Mouse (Mus musculus): Measurements from ENCODE around the gene Reg4. TPM values are rescaled to one million over a fixed set of nuclear protein-coding genes. Genes with fewer than 3 reads are reported as not detected.

Gene Reg4
- polyA plus RNA-seq, 1 experiment, result 0.35 TPM

DNA sequence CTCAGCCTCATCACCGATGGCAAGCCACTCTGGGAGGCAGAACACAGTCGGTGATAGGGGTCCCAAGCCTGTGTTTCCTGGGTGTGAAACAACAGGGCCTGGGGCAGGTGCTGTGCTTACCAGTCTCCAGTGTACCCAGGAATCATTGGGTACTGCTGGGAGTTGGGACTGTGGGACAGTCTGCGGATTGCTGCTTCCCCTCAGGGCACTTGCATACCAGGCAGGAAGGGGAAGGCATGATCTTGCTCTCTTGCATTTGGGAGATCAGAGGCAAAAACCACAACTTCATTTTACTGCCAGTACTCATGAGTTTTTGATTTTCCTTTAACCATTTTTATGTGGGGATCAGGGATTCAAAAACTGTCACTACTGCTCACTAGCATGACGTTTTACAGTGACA is 36.8 kb downstream of the Reg4 start:
- no peak for TF ChIP-seq CTCF (IDR thresholded peaks at IDR 0.05; ENCODE audit: borderline replicate concordance, control insufficient read depth, extremely low read depth, insufficient read depth, low read length, poor library complexity)
- no peak for TF ChIP-seq POLR2A (IDR thresholded peaks at IDR 0.05; ENCODE audit: control insufficient read depth, extremely low read depth, insufficient read depth, low read length, poor library complexity)
- WGBS, result 26% methylated on average over 4 of the region's 4 CpGs

DNA sequence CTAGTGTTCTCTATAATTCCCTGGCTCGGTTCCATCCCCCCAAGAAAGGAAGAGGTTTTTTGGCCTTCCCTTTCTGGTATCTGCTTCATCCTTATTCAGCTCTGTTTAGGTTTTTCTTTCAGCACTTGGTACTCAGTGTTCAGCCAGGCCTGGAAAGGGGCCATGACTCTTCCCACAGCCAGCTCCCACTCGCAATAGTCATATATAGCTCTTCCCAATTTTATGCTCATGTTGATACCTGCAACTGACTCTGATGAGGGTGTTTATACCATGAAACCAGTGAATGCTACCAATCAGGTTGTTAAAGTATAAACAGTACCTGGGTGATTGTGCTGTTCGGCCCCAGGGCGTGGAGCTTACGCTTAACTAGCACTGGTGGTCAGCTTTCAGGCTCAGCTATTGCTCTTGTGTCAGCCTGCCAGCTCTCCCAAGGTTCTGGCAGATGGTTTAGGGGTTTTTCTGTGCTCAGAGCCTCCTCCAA is 37.4 kb downstream of the Reg4 start:
- H3K36me3 ChIP-seq (ENCODE audit: control insufficient read depth, insufficient read depth, low read length), result no peaks in the 10 kb centered on the region
- WGBS, result 78% methylated on average over 5 of the region's 5 CpGs
- no peak for DNase-seq
- TF ChIP-seq POLR2A (IDR thresholded peaks at IDR 0.05; ENCODE audit: control insufficient read depth, extremely low read depth, insufficient read depth, low read length, poor library complexity) (no peak), CTCF (IDR thresholded peaks at IDR 0.05; ENCODE audit: borderline replicate concordance, control insufficient read depth, extremely low read depth, insufficient read depth, low read length, poor library complexity) (no peak)
- H3K27ac ChIP-seq (ENCODE audit: control insufficient read depth, insufficient read depth, low read length), result no peak overlapping the region
- H3K27me3 ChIP-seq (ENCODE audit: control insufficient read depth, insufficient read depth, low read length), result no peaks in the 10 kb centered on the region
- peaks cover 2% of the 10 kb centered on the region; the same call in 1 of the 2 replicates for H3K4me1 ChIP-seq (replicated peaks; ENCODE audit: control insufficient read depth, insufficient read depth, low read length)
- H3K4me3 ChIP-seq (ENCODE audit: control insufficient read depth, insufficient read depth, low read length), result no peak overlapping the region

More for the DNA sequence above, 36.8 kb downstream of the Reg4 start:
- no peak overlapping the region for H3K4me3 ChIP-seq (ENCODE audit: control insufficient read depth, insufficient read depth, low read length)
- no peaks in the 10 kb centered on the region for H3K27me3 ChIP-seq (ENCODE audit: control insufficient read depth, insufficient read depth, low read length)
- H3K36me3 ChIP-seq (ENCODE audit: control insufficient read depth, insufficient read depth, low read length), result no peaks in the 10 kb centered on the region
- H3K27ac ChIP-seq (ENCODE audit: control insufficient read depth, insufficient read depth, low read length), result no peak overlapping the region
- peaks cover 2% of the 10 kb centered on the region; the same call in 1 of the 2 replicates for H3K4me1 ChIP-seq (replicated peaks; ENCODE audit: control insufficient read depth, insufficient read depth, low read length)
- DNase-seq, result no peak

DNA sequence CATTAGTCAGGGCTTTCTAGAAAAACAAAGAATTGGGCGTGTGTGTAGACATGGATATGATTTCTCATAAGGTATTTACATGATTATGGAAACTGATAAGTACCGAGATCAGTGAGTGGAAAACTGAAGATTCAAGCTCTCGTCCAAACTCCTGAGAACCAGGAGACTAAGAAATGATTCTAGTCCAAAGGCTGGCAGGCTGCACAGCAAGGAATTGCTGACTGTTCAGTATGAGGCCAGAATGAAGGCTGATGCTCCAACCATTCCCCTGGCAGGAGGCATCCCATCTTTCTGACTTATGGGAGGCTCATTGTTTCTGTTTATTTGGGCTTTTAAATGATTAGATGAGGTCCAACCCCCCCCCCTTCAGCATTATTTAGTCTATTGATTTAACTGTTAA is 38.6 kb downstream of the Reg4 start:
- H3K4me1 ChIP-seq (replicated peaks; ENCODE audit: control insufficient read depth, insufficient read depth, low read length), result peaks cover 2% of the 10 kb centered on the region; the same call in 1 of the 2 replicates

DNA sequence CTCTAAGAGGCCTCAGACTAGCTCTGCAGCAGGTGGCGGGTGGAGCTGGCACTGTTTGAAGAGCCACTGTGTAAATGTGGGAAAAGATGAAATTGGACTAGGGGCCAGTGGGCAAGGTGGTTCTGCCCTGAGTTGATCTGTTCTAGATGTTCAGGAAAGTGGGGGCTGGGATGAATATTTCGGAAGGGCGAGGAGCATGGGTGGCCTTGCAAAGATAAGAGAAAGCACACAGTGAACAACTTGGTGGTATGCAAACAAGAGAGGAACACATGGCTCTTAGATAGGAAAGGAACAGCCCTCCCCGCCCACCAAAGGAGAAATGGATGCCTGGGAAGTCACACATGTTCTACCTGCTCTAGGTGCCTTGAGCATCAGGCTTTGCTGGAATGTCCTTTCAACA is 39.5 kb downstream of the Reg4 start:
- H3K27me3 ChIP-seq (ENCODE audit: control insufficient read depth, insufficient read depth, low read length), result no peaks in the 10 kb centered on the region
- H3K4me1 ChIP-seq (replicated peaks; ENCODE audit: control insufficient read depth, insufficient read depth, low read length), result peaks cover 2% of the 10 kb centered on the region; the same call in 1 of the 2 replicates
- DNase-seq, result no peak
- no peak overlapping the region for H3K4me3 ChIP-seq (ENCODE audit: control insufficient read depth, insufficient read depth, low read length)
- H3K27ac ChIP-seq (ENCODE audit: control insufficient read depth, insufficient read depth, low read length), result no peak overlapping the region
- TF ChIP-seq POLR2A (IDR thresholded peaks at IDR 0.05; ENCODE audit: control insufficient read depth, extremely low read depth, insufficient read depth, low read length, poor library complexity) (no peak), CTCF (IDR thresholded peaks at IDR 0.05; ENCODE audit: borderline replicate concordance, control insufficient read depth, extremely low read depth, insufficient read depth, low read length, poor library complexity) (no peak)
- 95% methylated on average over 4 of the region's 4 CpGs for WGBS
- H3K36me3 ChIP-seq (ENCODE audit: control insufficient read depth, insufficient read depth, low read length), result no peaks in the 10 kb centered on the region

More for the DNA sequence above, 38.6 kb downstream of the Reg4 start:
- WGBS, result 92% methylated on average over 3 of the region's 3 CpGs
- no peak overlapping the region for H3K27ac ChIP-seq (ENCODE audit: control insufficient read depth, insufficient read depth, low read length)
- no peaks in the 10 kb centered on the region for H3K27me3 ChIP-seq (ENCODE audit: control insufficient read depth, insufficient read depth, low read length)
- H3K36me3 ChIP-seq (ENCODE audit: control insufficient read depth, insufficient read depth, low read length), result no peaks in the 10 kb centered on the region
- TF ChIP-seq POLR2A (IDR thresholded peaks at IDR 0.05; ENCODE audit: control insufficient read depth, extremely low read depth, insufficient read depth, low read length, poor library complexity) (no peak), CTCF (IDR thresholded peaks at IDR 0.05; ENCODE audit: borderline replicate concordance, control insufficient read depth, extremely low read depth, insufficient read depth, low read length, poor library complexity) (no peak)
- no peak overlapping the region for H3K4me3 ChIP-seq (ENCODE audit: control insufficient read depth, insufficient read depth, low read length)
- DNase-seq, result no peak

DNA sequence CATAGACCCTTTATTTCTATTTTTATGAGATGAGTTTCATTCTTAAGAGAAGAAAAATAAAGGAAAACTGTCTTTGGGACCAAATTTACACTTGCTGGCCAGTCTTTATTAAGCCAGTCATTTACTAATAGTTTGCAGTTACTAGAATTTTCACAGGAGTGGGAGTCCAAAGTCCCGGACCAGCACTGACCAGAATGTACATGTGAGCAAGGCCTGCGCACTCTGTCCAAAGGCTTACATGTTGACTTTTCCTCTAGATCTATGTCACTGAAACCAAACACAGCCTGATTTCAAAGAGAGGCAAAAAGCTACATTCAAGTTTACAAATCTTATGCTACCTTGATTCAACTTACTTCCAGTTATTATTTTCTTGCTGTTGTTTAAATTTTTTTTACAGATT is 40.2 kb downstream of the Reg4 start:
- Histone ChIP-seq H3K27ac (ENCODE audit: control insufficient read depth, insufficient read depth, low read length) (no peak overlapping the region), H3K4me3 (ENCODE audit: control insufficient read depth, insufficient read depth, low read length) (no peak overlapping the region), H3K27me3 (ENCODE audit: control insufficient read depth, insufficient read depth, low read length) (no peaks in the 10 kb centered on the region), H3K36me3 (ENCODE audit: control insufficient read depth, insufficient read depth, low read length) (no peaks in the 10 kb centered on the region), H3K4me1 (replicated peaks; ENCODE audit: control insufficient read depth, insufficient read depth, low read length) (peaks cover 5% of the 10 kb centered on the region)
- 97% methylated on average over 2 of the region's 2 CpGs for WGBS
- no peak for DNase-seq
- no peak for TF ChIP-seq CTCF (IDR thresholded peaks at IDR 0.05; ENCODE audit: borderline replicate concordance, control insufficient read depth, extremely low read depth, insufficient read depth, low read length, poor library complexity)
- no peak for TF ChIP-seq POLR2A (IDR thresholded peaks at IDR 0.05; ENCODE audit: control insufficient read depth, extremely low read depth, insufficient read depth, low read length, poor library complexity)

DNA sequence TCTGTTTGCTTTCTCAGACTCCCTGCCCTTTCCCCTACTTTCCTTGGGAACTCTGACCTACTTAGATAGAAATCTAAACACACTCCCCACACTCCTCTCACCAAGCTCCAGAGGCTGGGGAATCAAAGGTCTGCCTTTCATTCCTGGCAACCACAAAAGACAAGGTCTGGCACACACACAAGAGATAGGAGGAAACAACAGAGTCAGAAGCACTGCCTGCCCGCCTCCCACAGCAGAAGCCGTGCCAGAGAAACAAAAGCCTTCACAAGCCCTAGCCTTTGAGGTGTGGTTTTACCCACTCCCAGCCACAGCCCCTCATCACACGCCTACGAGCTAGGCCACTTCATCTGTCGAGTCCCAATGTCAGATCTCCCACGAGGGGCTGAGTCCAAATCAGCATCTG is 45.3 kb downstream of the Reg4 start:
- WGBS, result 4% methylated on average over 6 of the region's 6 CpGs
- Histone ChIP-seq H3K4me1 (replicated peaks; ENCODE audit: control insufficient read depth, insufficient read depth, low read length) (peaks cover 8% of the 10 kb centered on the region), H3K27ac (ENCODE audit: control insufficient read depth, insufficient read depth, low read length) (no peak overlapping the region), H3K36me3 (ENCODE audit: control insufficient read depth, insufficient read depth, low read length) (no peaks in the 10 kb centered on the region), H3K27me3 (ENCODE audit: control insufficient read depth, insufficient read depth, low read length) (no peaks in the 10 kb centered on the region), H3K4me3 (ENCODE audit: control insufficient read depth, insufficient read depth, low read length) (no peak overlapping the region)
- TF ChIP-seq CTCF (IDR thresholded peaks at IDR 0.05; ENCODE audit: borderline replicate concordance, control insufficient read depth, extremely low read depth, insufficient read depth, low read length, poor library complexity), result no peak
- 0 out of 2 replicates have a peak, but pooled peaks have one; percentile 23 for TF ChIP-seq POLR2A (IDR thresholded peaks at IDR 0.05; ENCODE audit: control insufficient read depth, extremely low read depth, insufficient read depth, low read length, poor library complexity)
- DNase-seq, result no peak

All from thymus, adult 2 months (tissue).